Mouse (Mus musculus) activated CD4-positive, CD25-positive, alpha-beta regulatory T cell, adult 9 weeks (primary cell): ENCODE data around the gene Ccnjl. TPM values are rescaled to one million over a fixed set of nuclear protein-coding genes. Genes with fewer than 3 reads are reported as not detected.

Experiments
- polyA plus RNA-seq: library from polyadenylated mRNA; unstranded; fragments of 100-300 nt; shearing (Covaris generic); gene quantifications from one replicate; pipeline ENCODE4 v1.2.1, GENCODE M21; 2017

Ccnjl gene
- polyA plus RNA-seq = not detected

DNA sequence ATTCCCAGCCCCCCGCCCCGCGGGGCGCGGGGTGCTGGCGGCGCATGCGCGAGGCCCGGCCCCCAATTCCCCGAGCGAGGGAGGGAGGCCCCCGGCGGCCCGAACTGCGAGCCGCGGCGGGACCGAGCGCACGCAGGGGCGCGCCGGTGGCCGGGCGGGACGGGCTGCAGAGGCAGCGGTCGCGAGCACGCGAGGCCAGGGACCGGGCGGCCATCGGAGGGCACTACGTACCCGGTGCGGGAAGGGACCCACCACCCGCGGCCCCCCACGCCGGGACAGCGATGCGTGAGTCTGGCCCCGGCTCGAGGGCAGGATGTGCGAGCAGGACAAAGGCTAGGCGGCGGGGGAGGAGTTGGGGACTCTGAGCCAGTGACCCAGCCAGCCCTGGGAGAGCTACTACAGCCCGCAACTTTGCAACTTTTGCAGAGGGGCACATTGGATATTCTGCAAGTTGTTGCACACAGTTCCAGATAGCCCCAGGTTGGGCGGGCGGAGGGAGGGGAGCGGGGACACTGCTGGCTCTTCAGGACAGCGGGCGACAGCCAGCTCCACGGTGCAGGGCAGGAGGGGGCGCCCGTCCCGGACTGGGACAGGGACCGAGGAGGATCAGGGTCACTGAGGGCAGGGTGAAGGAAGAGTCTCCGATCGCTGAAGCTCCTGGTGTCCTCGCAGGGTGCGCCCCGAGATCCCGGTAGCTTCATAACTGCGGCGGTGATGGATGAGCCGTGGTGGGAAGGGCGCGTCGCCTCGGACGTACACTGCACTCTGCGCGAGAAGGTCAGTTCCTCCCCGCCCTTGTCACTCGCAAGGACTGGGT lies at the start of gene Ccnjl:
Gene Ccnjl, plus strand, starts transcription at position 102 of the 817 bp plus-strand sequence.

DNA sequence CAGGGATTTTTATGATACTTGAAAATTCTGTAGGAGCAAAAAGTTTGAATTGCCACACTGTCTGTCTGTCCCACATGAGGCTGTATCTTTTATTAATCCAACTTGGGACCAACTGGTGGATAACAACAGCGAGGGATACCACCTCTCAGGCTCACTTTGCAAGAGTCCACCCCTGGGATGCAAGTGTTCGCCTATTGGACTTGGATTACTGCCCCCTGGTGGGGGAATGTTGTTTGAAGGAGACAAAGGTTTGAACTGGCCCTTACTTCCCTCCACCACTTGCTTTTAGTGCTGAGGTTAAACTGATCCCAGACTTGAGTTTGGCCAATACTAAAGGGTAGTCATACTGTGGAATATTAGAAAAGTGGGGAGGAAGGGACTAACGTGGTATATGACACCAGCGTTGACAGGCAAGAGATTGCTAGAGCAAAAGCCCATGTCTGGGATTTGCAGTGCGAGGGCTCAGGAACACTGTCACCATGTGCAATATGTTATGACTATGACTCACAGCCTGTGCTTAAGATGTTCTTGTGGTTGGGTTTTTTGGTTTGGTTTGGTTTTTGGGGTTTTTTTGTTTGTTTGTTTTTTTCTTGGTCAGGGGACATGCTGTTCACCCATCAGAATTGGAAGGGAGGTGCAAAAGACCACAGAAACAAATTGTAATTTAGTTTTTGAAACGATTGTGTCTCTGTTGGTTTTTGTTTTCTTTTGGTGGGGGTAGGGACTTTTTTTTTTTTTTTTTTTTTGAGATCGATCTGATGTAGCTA lies 57.9 kb downstream of the Ccnjl start, which contains the start of gene 4933415A04Rik:
Gene 4933415A04Rik, plus strand, starts transcription at position 717 of the 767 bp plus-strand sequence.

DNA sequence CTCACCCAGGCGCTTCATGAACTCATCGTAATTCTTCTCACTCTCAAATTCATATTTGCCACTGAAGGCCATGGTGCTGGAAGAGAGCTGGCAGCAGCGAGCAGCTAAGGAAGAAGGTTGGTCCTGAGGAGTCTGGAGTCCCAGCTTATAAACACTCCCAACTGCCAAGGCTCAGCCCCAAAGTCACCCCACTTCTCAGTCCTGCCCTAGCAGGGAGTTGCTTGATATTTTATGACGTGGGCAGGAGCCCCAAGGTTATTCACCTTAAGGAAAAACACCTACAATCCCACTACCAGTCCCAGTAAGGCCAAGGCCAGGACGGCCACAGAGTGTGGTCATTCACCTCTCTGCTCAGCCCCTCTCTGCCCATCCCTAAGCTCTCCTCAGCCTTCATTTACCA lies 72.9 kb downstream of the Ccnjl start, which contains the start of gene Fabp6:
Gene Fabp6, minus strand, starts transcription at position 101 of the 400 bp plus-strand sequence.

Other genes with a start within 250 kb of the Ccnjl start
- 162 TPM for gene Pttg1, start 102.5 kb upstream of the Ccnjl start, polyA plus RNA-seq
- 108 TPM for gene Slu7, start 95.0 kb upstream of the Ccnjl start, polyA plus RNA-seq
- gene C1qtnf2, start 54.5 kb upstream of the Ccnjl start, polyA plus RNA-seq = not detected
- gene 4933415A04Rik, start 58.3 kb downstream of the Ccnjl start, polyA plus RNA-seq = not detected
- gene Fabp6, start 72.8 kb downstream of the Ccnjl start, polyA plus RNA-seq = not detected
- 15.0 TPM for gene Pwwp2a, start 153.2 kb downstream of the Ccnjl start, polyA plus RNA-seq
- 74.4 TPM for gene Ttc1, start 219.2 kb downstream of the Ccnjl start, polyA plus RNA-seq